Mouse (Mus musculus) ES-E14 (cell line): ENCODE measurements around the gene 4933417A18Rik. TPM values are rescaled to one million over a fixed set of nuclear protein-coding genes. Genes with fewer than 3 reads are reported as not detected.
"Not testable (repeated sequence)": the region's sequence is repeated elsewhere in the genome, so short reads cannot be mapped to it uniquely, and the experiment has no call there.

Experiments
- DNase-seq: peaks from one replicate; pipeline ENCODE4 v3.0.0-alpha.2; 2013; ENCODE audit warnings: low read depth, low spot score
- H3K27ac ChIP-seq: 2 replicates; pipeline ENCODE4 v1.5.1; 2012; ENCODE audit warnings: low read depth, mild to moderate bottlenecking, low read length, moderate library complexity, mixed read lengths; ENCODE audit not compliant: poor library complexity, insufficient read depth, severe bottlenecking
- H3K36me3 ChIP-seq: 2 replicates; pipeline ENCODE4 v1.6.1; 2012; ENCODE audit warnings: mild to moderate bottlenecking, low read length, moderate library complexity, mixed read lengths; ENCODE audit not compliant: control insufficient read depth, poor library complexity, insufficient read depth, severe bottlenecking
- H3K4me1 ChIP-seq, 2 experiments: fragments of 150-350 bp in 1 of 2; sonication (generic) in 1 of 2; 2 replicates each; pipeline ENCODE4 v1.6.1; 2012; ENCODE audit warnings: low read length in 2 of 2, mild to moderate bottlenecking in 1 of 2, mixed read lengths in 1 of 2; ENCODE audit not compliant: control insufficient read depth in 2 of 2, insufficient read depth in 2 of 2, poor library complexity in 1 of 2
- H3K4me3 ChIP-seq, 2 experiments: fragments of 150-350 bp in 1 of 2; sonication (generic) in 1 of 2; 2 replicates each; pipeline ENCODE4 v1.5.1; 2012; ENCODE audit warnings: low read length in 2 of 2, low read depth in 1 of 2, mild to moderate bottlenecking in 1 of 2, mixed read lengths in 1 of 2; ENCODE audit not compliant: insufficient read depth in 1 of 2, poor library complexity in 1 of 2, severe bottlenecking in 1 of 2
- H3K9ac ChIP-seq: 2 replicates; pipeline ENCODE4 v1.6.1; 2012; ENCODE audit warnings: low read depth, mild to moderate bottlenecking, low read length, mixed read lengths; ENCODE audit not compliant: poor library complexity, insufficient read depth, severe bottlenecking
- H3K9me3 ChIP-seq: fragments of 150-350 bp; sonication (generic); 2 replicates; pipeline ENCODE4 v1.6.1; 2012; ENCODE audit warnings: low read depth, mild to moderate bottlenecking, low read length; ENCODE audit not compliant: control insufficient read depth, insufficient read depth
- CHD2 ChIP-seq: IDR thresholded peaks from 2 replicates; pipeline ENCODE4 v1.6.1; 2014; ENCODE audit warnings: mild to moderate bottlenecking, low read depth, low read length, inconsistent platforms
- HCFC1 ChIP-seq: IDR thresholded peaks from 2 replicates; pipeline ENCODE4 v1.6.1; 2012; ENCODE audit warnings: low read length, inconsistent platforms, borderline replicate concordance; ENCODE audit not compliant: insufficient read depth
- MAFK ChIP-seq: IDR thresholded peaks from 2 replicates; pipeline ENCODE4 v1.6.1; 2014; ENCODE audit warnings: mild to moderate bottlenecking, low read depth, low read length, inconsistent platforms; ENCODE audit not compliant: insufficient read depth
- ZC3H11A ChIP-seq: IDR thresholded peaks from 2 replicates; pipeline ENCODE4 v1.6.1; 2012; ENCODE audit warnings: low read depth, mild to moderate bottlenecking, inconsistent platforms, low read length, borderline replicate concordance
- ZNF384 ChIP-seq: IDR thresholded peaks from 2 replicates; pipeline ENCODE4 v1.6.1; 2012; ENCODE audit warnings: low read depth, low read length, inconsistent platforms
- in situ Hi-C, 2 experiments: fragments of 600-800 bp; cut with MboI; formaldehyde crosslinking; loops; one replicate each; pipeline ENCODE4 v1.15.1; 2025; ENCODE audit warnings: low sequenced_read_pairs in 2 of 2, inconsistent platforms in 1 of 2; ENCODE audit not compliant: unreplicated experiment in 2 of 2
- total RNA-seq: library from RNA; depleted of rRNA; stranded (reverse); fragments of 300-350 nt; gene quantifications from 2 replicates; pipeline ENCODE4 v1.2.3, GENCODE M21; 2012; rRNA removed

The 4933417A18Rik gene
- not detected in 2 replicates for total RNA-seq

- Histone ChIP-seq H3K27ac (no peak within 1 kb of the TSS), H3K4me3 (no peak within 1 kb of the TSS), H3K4me1 (peaks cover 2 to 3% of the 10 kb centered on the region in 2 experiments; a peak in 3 of 4 replicates), H3K36me3 (no peaks in the 10 kb centered on the region), H3K9ac (no peak within 1 kb of the TSS), H3K9me3 (no peaks in the 10 kb centered on the region)
- TF ChIP-seq HCFC1 = no peak
- TF ChIP-seq CHD2 = no peak
- no peak for TF ChIP-seq MAFK
- no peak for TF ChIP-seq ZNF384
- TF ChIP-seq ZC3H11A = no peak
- in situ Hi-C loops = no loop called here
- DNase-seq = no peak
Measured at GRCm38 (mm10) chr13:34924210-34924609, at the start of gene 4933417A18Rik, which contains the start of gene Fam217a. Gene 4933417A18Rik (plus strand): TSS chr13:34924409. Gene Fam217a (minus strand): TSS chr13:34924310.

GRCm38 (mm10) chr13:34874736-34875135, 49.5 kb upstream of the 4933417A18Rik start:
- H3K4me3 ChIP-seq = peak overlapping the region; percentile 70 to 97
- peak overlapping the region; percentile 95; the same call in 1 of the 2 replicates for H3K9ac ChIP-seq
- H3K36me3 ChIP-seq, H3K27ac ChIP-seq, H3K9me3 ChIP-seq, in situ Hi-C loops, H3K4me1 ChIP-seq, DNase-seq: not testable (repeated sequence)

GRCm38 (mm10) chr13:34875166-34875710, 49.0 kb upstream of the 4933417A18Rik start, which contains the start of gene Prpf4b:
Gene Prpf4b (plus strand): TSS chr13:34875302.
- Histone ChIP-seq H3K9ac (peak within 1 kb of the TSS; percentile 95), H3K4me1 (0 out of 4 replicates have a peak, but pooled peaks cover 0 to 2% of the 10 kb centered on the region in 2 experiments), H3K36me3 (peaks cover 6% of the 10 kb centered on the region; the same call in 1 of the 2 replicates), H3K4me3 (peak within 1 kb of the TSS; percentile 70 to 97), H3K9me3 (no peaks in the 10 kb centered on the region), H3K27ac (peak within 1 kb of the TSS; percentile 79)
- in situ Hi-C loops = no loop called here
- peak; percentile 81 for DNase-seq
- TF ChIP-seq HCFC1 = 0 out of 2 replicates have a peak, but pooled peaks have one; percentile 46
- no peak for TF ChIP-seq ZC3H11A

GRCm38 (mm10) chr13:34875741-34876445, 48.3 kb upstream of the 4933417A18Rik start:
- no peak for DNase-seq
- Histone ChIP-seq H3K9ac (peak overlapping the region; percentile 95), H3K27ac (peak overlapping the region; percentile 79), H3K4me1 (0 out of 4 replicates have a peak, but pooled peaks cover 0 to 2% of the 10 kb centered on the region in 2 experiments), H3K36me3 (peaks cover 6% of the 10 kb centered on the region; the same call in 1 of the 2 replicates), H3K4me3 (peak overlapping the region; percentile 70 to 97), H3K9me3 (no peaks in the 10 kb centered on the region)
- in situ Hi-C loops = no loop called here
- no peak for TF ChIP-seq CHD2
- no peak for TF ChIP-seq HCFC1

GRCm38 (mm10) chr13:34876481-34876880, 47.7 kb upstream of the 4933417A18Rik start:
- Histone ChIP-seq H3K27ac (no peak overlapping the region), H3K9me3 (no peaks in the 10 kb centered on the region), H3K4me3 (peak overlapping the region; percentile 70 to 97), H3K36me3 (peaks cover 6% of the 10 kb centered on the region; the same call in 1 of the 2 replicates), H3K9ac (0 out of 2 replicates have a peak overlapping the region, but pooled peaks have one; percentile 22), H3K4me1 (0 out of 4 replicates have a peak, but pooled peaks cover 0 to 2% of the 10 kb centered on the region in 2 experiments)
- in situ Hi-C loops = no loop called here
- TF ChIP-seq ZNF384 = no peak
- no peak for TF ChIP-seq CHD2
- TF ChIP-seq HCFC1 = no peak
- no peak for TF ChIP-seq MAFK
- TF ChIP-seq ZC3H11A = no peak
- DNase-seq = no peak
